Mouse (Mus musculus) liver, postnatal 0 days (tissue): Measurements from ENCODE around the gene Pjvk. TPM values are rescaled to one million over a fixed set of nuclear protein-coding genes. Genes with fewer than 3 reads are reported as not detected.

Experiments
- ATAC-seq: fragments of 200-750 bp; cut with Nextera tagmentation; 2 replicates; pipeline ENCODE4 v1.8.0; 2017; ENCODE audit warnings: mild to moderate bottlenecking, moderate library complexity
- DNase-seq: peaks from one replicate; pipeline ENCODE4 v3.0.0-alpha.2; 2016
- H3K27ac ChIP-seq: fragments of 300-500 bp; sonication (generic); 2 replicates; pipeline ENCODE4 v1.5.1; 2014; ENCODE audit warnings: antibody characterized with exemption, moderate library complexity, mild to moderate bottlenecking, low read depth
- H3K27me3 ChIP-seq: fragments of 300-500 bp; sonication (generic); 2 replicates; pipeline ENCODE4 v1.6.1; 2014; ENCODE audit warnings: low read length, control low read depth, mixed read lengths; ENCODE audit not compliant: insufficient read depth
- H3K36me3 ChIP-seq: fragments of 300-500 bp; sonication (generic); replicated peaks from 2 replicates; pipeline ENCODE4 v1.6.1; 2014; ENCODE audit warnings: mild to moderate bottlenecking, control low read depth, low read length, moderate library complexity, mixed read lengths; ENCODE audit not compliant: insufficient read depth
- H3K4me1 ChIP-seq: fragments of 300-500 bp; sonication (generic); 2 replicates; pipeline ENCODE4 v1.6.1; 2014; ENCODE audit warnings: antibody characterized with exemption, mild to moderate bottlenecking, control low read depth; ENCODE audit not compliant: insufficient read depth
- H3K4me2 ChIP-seq: fragments of 300-500 bp; sonication (generic); 2 replicates; pipeline ENCODE4 v1.6.1; 2014; ENCODE audit warnings: low read depth, mild to moderate bottlenecking, low read length, moderate library complexity, mixed read lengths
- H3K4me3 ChIP-seq: fragments of 300-500 bp; sonication (generic); 2 replicates; pipeline ENCODE4 v1.5.1; 2014; ENCODE audit warnings: low read depth, low read length
- H3K9ac ChIP-seq: fragments of 300-500 bp; sonication (generic); replicated peaks from 2 replicates; pipeline ENCODE4 v1.6.1; 2014; ENCODE audit warnings: mild to moderate bottlenecking, moderate library complexity
- H3K9me3 ChIP-seq: fragments of 300-500 bp; sonication (generic); 2 replicates; pipeline ENCODE4 v1.6.1; 2016; ENCODE audit warnings: mild to moderate bottlenecking, control low read depth, low read length, mixed read lengths
- CTCF ChIP-seq: sonication (generic); IDR thresholded peaks from 2 replicates; pipeline ENCODE4 v1.5.1; 2016; ENCODE audit warnings: antibody characterized with exemption, low read depth
- EP300 ChIP-seq: IDR thresholded peaks from 2 replicates; pipeline ENCODE4 v1.6.1; 2016; ENCODE audit warnings: antibody characterized with exemption, low read depth, mild to moderate bottlenecking
- WGBS: fragments of 180-500 bp; shearing (Covaris S2); extraction: QIAGEN DNeasy Blood & Tissue Kit; methylation state at CpG from one replicate; pipeline ENCODE4 v1.1.7; 2014; ENCODE audit not compliant: insufficient replicate concordance; 5-methylcytosine and 5-hydroxymethylcytosine counted together
- polyA plus RNA-seq: library from polyadenylated mRNA; unstranded; fragments of >200 nt; fragmentation: Nextera tagmentation; extraction: Ambion mirVana; gene quantifications from 2 replicates; pipeline ENCODE4 v1.2.1, GENCODE M21; 2015

Gene Pjvk
- not detected in 2 replicates for polyA plus RNA-seq

DNA sequence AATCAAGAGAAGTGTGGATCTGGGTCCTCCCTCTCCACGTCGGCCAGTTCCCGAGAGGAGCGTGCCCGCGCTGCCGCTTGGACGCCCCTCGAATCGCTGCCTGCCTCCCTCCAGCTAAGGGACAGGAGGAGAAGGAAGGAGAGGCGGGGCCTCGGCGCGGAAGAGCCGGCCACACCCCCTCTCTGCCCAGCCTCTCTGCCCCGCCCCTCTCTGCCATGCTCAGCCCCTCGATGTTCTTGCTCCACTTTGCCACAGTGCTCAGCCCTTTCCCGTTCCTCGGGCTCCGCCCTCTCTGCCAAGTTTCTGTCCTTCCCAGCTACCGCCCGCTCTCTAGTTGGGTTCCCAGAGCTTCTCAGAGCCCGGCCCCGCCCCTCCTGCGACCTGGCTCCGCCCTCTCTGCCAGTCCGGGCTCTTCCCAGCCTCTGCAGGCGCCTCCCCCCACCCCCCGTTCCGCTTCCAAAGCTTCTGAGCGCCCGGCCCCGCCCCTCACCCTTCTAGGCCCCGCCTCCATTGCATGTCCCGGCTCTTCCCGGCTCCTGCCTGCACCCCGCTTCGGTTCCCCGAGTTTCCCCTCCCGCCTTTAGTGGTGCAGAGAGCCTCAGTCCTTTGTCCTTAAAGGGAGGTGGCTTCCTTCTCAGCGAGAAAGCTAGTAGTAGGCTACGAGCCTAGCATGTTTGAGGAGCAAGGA is at the start of gene Pjvk, which contains the start of gene Prkra:
Gene Pjvk, plus strand, starts transcription at position 594 of the 688 bp plus-strand sequence.
Gene Prkra, minus strand, starts transcription at position 133 of the 688 bp plus-strand sequence.
- ATAC-seq (peak; percentile 97), DNase-seq (peak; percentile 98)
- under 1% methylated on average over 34 of the region's 42 CpGs for WGBS

DNA sequence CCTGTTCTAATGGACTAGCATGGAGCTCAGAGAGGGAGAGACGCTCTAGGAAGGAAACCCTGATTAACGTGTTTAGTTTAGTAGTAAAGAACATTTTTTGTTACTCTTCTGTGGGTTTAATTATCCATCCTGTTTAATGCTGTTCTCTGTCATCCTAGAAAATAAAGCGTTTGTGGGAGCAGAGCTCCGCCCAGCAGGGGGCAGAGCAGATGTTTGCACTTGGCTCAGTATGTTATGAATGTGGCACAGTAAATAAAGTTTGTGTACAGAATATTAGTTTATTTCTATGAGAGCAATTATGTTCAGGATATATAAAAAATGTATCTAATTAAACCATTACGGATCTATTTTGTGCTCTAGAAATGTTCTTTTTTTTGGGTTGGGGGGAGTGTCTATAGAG is 49.1 kb upstream of the Pjvk start:
- Histone ChIP-seq H3K4me1 (no peaks in the 10 kb centered on the region), H3K27ac (no peak overlapping the region), H3K4me3 (no peak overlapping the region), H3K9ac (no peak overlapping the region), H3K27me3 (no peaks in the 10 kb centered on the region), H3K9me3 (no peaks in the 10 kb centered on the region), H3K4me2 (no peak overlapping the region), H3K36me3 (no peaks in the 10 kb centered on the region)
- TF ChIP-seq EP300 (no peak), CTCF (peak; percentile 34; the same call in 1 of the 2 replicates)
- 62% methylated on average over 5 of the region's 5 CpGs for WGBS
- DNase-seq: no peak
- ATAC-seq: no peak

More for the DNA sequence above, at the start of gene Pjvk, which contains the start of gene Prkra:
- Histone ChIP-seq H3K4me1 (peaks cover 14% of the 10 kb centered on the region), H3K4me3 (peak within 1 kb of the TSS; percentile 71), H3K36me3 (no peaks in the 10 kb centered on the region), H3K27me3 (no peaks in the 10 kb centered on the region), H3K9ac (peak within 1 kb of the TSS; percentile 72), H3K4me2 (peak within 1 kb of the TSS; percentile 100), H3K27ac (peak within 1 kb of the TSS; percentile 71), H3K9me3 (no peaks in the 10 kb centered on the region)
- no peak for TF ChIP-seq EP300
- no peak for TF ChIP-seq CTCF

DNA sequence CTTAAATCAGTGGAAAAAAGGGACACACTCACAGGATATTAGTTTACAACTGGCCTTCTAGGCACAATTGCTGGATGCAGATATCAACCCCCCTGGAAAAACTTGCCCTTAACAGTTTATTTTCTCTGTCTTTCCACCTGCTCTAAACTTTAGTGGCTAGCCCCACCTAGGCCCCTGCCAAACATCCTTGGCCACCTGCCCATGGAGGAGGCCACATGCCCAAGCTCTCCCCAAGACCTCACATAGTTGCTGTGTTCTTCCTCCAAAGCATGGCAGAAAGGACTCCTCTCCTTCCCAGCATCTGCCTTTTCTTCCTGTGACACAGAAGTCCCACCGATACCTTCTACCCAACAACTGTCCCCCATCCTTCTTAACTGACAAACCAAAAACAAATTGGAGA is 46.0 kb upstream of the Pjvk start:
- no peak overlapping the region for H3K9ac ChIP-seq
- H3K9me3 ChIP-seq: no peaks in the 10 kb centered on the region
- WGBS: 80% methylated on average over 1 of the region's 1 CpGs
- no peak overlapping the region for H3K4me2 ChIP-seq
- H3K4me3 ChIP-seq: no peak overlapping the region
- H3K36me3 ChIP-seq: no peaks in the 10 kb centered on the region
- DNase-seq (no peak), ATAC-seq (no peak)
- TF ChIP-seq EP300 (no peak), CTCF (no peak)
- H3K27me3 ChIP-seq: no peaks in the 10 kb centered on the region
- no peaks in the 10 kb centered on the region for H3K4me1 ChIP-seq
- H3K27ac ChIP-seq: no peak overlapping the region

DNA sequence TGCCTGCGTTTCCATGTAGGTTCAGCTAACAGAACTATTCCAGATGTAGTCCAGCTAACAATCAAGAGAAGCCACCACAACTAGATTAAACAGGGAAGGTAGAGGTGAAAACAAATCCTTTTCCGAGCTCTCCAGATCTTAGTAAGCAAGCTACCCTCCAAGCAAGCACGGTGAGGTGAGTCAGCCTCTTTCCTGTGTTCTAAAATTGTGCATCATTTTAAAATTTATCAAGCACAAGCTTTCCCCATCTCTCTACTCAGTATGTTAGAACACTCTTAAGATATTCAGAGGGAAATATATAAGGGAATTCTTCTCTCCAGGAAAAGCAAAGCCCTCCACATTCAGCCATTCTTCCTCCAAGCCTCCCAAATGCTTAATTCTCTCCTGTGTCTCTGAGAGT is 41.6 kb upstream of the Pjvk start:
- DNase-seq: no peak
- Histone ChIP-seq H3K4me2 (no peak overlapping the region), H3K36me3 (no peaks in the 10 kb centered on the region), H3K9ac (no peak overlapping the region), H3K27ac (no peak overlapping the region), H3K27me3 (no peaks in the 10 kb centered on the region), H3K9me3 (no peaks in the 10 kb centered on the region), H3K4me1 (no peaks in the 10 kb centered on the region), H3K4me3 (no peak overlapping the region)
- ATAC-seq: no peak
- TF ChIP-seq CTCF: no peak
- no peak for TF ChIP-seq EP300
- WGBS: 65% methylated on average over 3 of the region's 3 CpGs

DNA sequence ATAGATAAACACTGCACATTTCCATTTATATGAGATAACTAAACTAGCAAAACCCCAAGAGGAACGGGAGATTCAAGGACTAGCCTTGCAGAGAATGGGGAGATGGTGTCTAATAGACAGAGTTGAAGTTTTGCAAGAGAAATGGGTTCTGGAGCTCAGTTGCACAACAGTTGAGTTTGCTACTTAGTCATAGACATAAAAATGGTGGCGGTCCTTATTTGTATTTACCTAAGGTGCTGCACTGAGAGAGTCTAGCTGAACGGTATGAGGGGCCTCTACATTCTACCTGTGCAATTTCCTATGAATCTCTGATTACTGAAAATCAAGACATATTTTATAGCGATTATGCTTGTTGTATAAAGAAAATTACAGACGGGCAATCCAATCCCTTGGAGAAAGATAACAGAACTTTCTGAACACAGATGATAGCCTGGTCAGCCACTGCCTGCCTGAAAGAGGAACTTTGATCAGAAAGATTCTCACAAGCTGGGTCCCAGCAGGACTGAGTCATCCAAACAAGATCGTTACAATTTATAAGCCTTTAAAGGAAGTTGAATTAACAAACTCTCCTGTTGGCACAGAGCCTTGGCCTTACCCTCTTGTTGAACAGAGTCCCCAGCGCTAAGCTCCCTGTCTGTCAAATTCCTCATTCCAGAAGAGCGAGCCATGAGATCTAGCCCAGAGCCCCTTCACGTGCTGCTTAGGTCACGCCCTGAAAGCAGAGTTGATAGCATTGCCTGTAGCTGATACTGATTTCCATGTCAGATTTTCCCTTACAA is 37.8 kb upstream of the Pjvk start:
- H3K36me3 ChIP-seq: no peaks in the 10 kb centered on the region
- WGBS: 60% methylated on average over 10 of the region's 10 CpGs
- no peak overlapping the region for H3K4me2 ChIP-seq
- no peak for TF ChIP-seq EP300
- no peak for TF ChIP-seq CTCF
- ATAC-seq (no peak), DNase-seq (no peak)
- no peak overlapping the region for H3K9ac ChIP-seq
- no peaks in the 10 kb centered on the region for H3K27me3 ChIP-seq
- no peak overlapping the region for H3K4me3 ChIP-seq
- H3K9me3 ChIP-seq: no peaks in the 10 kb centered on the region
- H3K27ac ChIP-seq: no peak overlapping the region
- H3K4me1 ChIP-seq: no peaks in the 10 kb centered on the region

DNA sequence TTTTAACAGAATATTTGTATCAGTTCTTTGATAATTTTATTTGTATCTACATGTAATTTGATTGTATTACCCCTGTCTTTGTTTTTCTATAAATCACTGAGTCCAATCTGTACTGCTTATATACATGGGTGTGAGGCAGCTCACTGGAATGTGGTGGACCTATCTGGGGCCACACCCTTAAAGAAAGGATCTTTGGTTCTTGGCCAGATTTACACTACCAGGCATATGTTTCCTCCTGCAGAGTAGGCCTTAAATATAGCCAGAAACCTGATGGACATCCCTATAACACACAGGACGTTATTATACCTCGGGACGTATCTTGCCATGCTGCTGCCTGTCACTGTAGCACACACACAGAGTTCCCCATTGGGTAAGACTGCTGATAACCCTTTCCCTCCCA is 36.3 kb upstream of the Pjvk start:
- H3K9ac ChIP-seq: no peak overlapping the region
- no peaks in the 10 kb centered on the region for H3K4me1 ChIP-seq
- no peak overlapping the region for H3K4me2 ChIP-seq
- H3K27me3 ChIP-seq: no peaks in the 10 kb centered on the region
- H3K9me3 ChIP-seq: no peaks in the 10 kb centered on the region
- WGBS: 74% methylated on average over 3 of the region's 3 CpGs
- TF ChIP-seq CTCF: no peak
- no peak for TF ChIP-seq EP300
- no peaks in the 10 kb centered on the region for H3K36me3 ChIP-seq
- ATAC-seq: no peak
- H3K27ac ChIP-seq: no peak overlapping the region
- no peak overlapping the region for H3K4me3 ChIP-seq
- DNase-seq: no peak
